Mouse (Mus musculus) stomach, postnatal 0 days (tissue): ENCODE results near the gene Cacna1s.

ENCODE experiments used
- CTCF ChIP-seq: IDR thresholded peaks from 2 replicates; pipeline ENCODE4 v1.5.1; 2016; ENCODE audit warnings: antibody characterized with exemption, low read depth, mild to moderate bottlenecking, moderate library complexity
- EP300 ChIP-seq: optimal IDR thresholded peaks from 2 replicates; pipeline ENCODE3; 2016; ENCODE audit warnings: antibody characterized with exemption

GRCm38 (mm10) chr1:136130107-136130506 lies 77.6 kb downstream of the Cacna1s start:
- TF ChIP-seq CTCF (no peak), EP300 (no peak)
